ENCODE assay signal across 11 mouse cellular contexts in genomic region chr4:101240163-101240874, GRCm38 (mm10). TPM values are rescaled to one million over a fixed set of nuclear protein-coding genes. Genes with fewer than 3 reads are reported as not detected.
DNase-seq lines count a peak whose midpoint lies in the region; ATAC-seq lines count a peak whose summit lies in the region.
"Had no signal": no experiment of that assay in that cellular context is flagged by ENCODE, and none has a peak within 500 bp of the region (broad histone marks: within the 10 kb centered on the region; RNA-seq: fewer than 3 reads in every experiment).

No protein-coding gene starts in this region.

- no peaks in the 10 kb centered on the region for H3K27me3 ChIP-seq in heart, embryonic 14.5 days (ENCODE audit: control insufficient read depth, insufficient read depth, low read length)
- no peaks in the 10 kb centered on the region for H3K27me3 ChIP-seq in midbrain, embryonic 10.5 days (ENCODE audit: low read depth, poor library complexity, severe bottlenecking)
- no peaks in the 10 kb centered on the region for H3K27me3 ChIP-seq in midbrain, embryonic 11.5 days (ENCODE audit: control insufficient read depth, insufficient read depth, low read length)
- no peaks in the 10 kb centered on the region for H3K27me3 ChIP-seq in intestine, embryonic 14.5 days (replicated peaks; ENCODE audit: control insufficient read depth, insufficient read depth, low read length)
- H3K27me3 ChIP-seq in stomach, embryonic 14.5 days (ENCODE audit: control insufficient read depth, insufficient read depth, low read length) = no peaks in the 10 kb centered on the region
- H3K27me3 ChIP-seq: forebrain, embryonic 13.5 days had no signal

- H3K36me3 ChIP-seq in heart, embryonic 14.5 days (ENCODE audit: control insufficient read depth, insufficient read depth, low read length) = no peaks in the 10 kb centered on the region
- H3K36me3 ChIP-seq in midbrain, embryonic 10.5 days = no peaks in the 10 kb centered on the region
- no peaks in the 10 kb centered on the region for H3K36me3 ChIP-seq in midbrain, embryonic 11.5 days (ENCODE audit: control insufficient read depth, insufficient read depth, low read length)
- no peaks in the 10 kb centered on the region for H3K36me3 ChIP-seq in intestine, embryonic 14.5 days (ENCODE audit: control insufficient read depth, insufficient read depth, low read length)
- no peaks in the 10 kb centered on the region for H3K36me3 ChIP-seq in stomach, embryonic 14.5 days (ENCODE audit: control insufficient read depth, insufficient read depth, low read length)

- ATAC-seq in heart, embryonic 14.5 days (ENCODE audit: insufficient number of reproducible peaks, insufficient read depth, low FRiP score, low read depth) = peak; percentile 43; the same call in 1 of the 2 replicates
- no peak for ATAC-seq in midbrain, embryonic 11.5 days (ENCODE audit: low FRiP score)
- ATAC-seq in intestine, embryonic 14.5 days (replicated peaks; ENCODE audit: low FRiP score, low TSS enrichment, low read depth) = peak; percentile 55; the same call in 1 of the 2 replicates
- ATAC-seq in stomach, embryonic 14.5 days (ENCODE audit: insufficient number of reproducible peaks, insufficient read depth, low FRiP score, low read depth) = 0 out of 2 replicates have a peak, but pooled peaks have one; percentile 37
- ATAC-seq: forebrain, embryonic 13.5 days had no signal

- H3K9me3 ChIP-seq in heart, embryonic 14.5 days (ENCODE audit: control insufficient read depth, low read length) = no peaks in the 10 kb centered on the region
- no peaks in the 10 kb centered on the region for H3K9me3 ChIP-seq in midbrain, embryonic 10.5 days (replicated peaks)
- H3K9me3 ChIP-seq in midbrain, embryonic 11.5 days (ENCODE audit: control insufficient read depth, low read length) = no peaks in the 10 kb centered on the region
- H3K9me3 ChIP-seq in intestine, embryonic 14.5 days (ENCODE audit: control insufficient read depth, low read length) = no peaks in the 10 kb centered on the region
- no peaks in the 10 kb centered on the region for H3K9me3 ChIP-seq in stomach, embryonic 14.5 days (ENCODE audit: control insufficient read depth, low read depth, low read length)
- H3K9me3 ChIP-seq: forebrain, embryonic 13.5 days had no signal

- intact Hi-C loops in heart, postnatal 36 days (cut with DNase I) = no loop called here

- no peak overlapping the region for H3K4me2 ChIP-seq in heart, embryonic 14.5 days (ENCODE audit: low read length)
- H3K4me2 ChIP-seq in midbrain, embryonic 11.5 days = no peak overlapping the region
- H3K4me2 ChIP-seq in intestine, embryonic 14.5 days (ENCODE audit: low read length) = no peak overlapping the region
- no peak overlapping the region for H3K4me2 ChIP-seq in stomach, embryonic 14.5 days (replicated peaks; ENCODE audit: low read depth, low read length)
- H3K4me2 ChIP-seq: forebrain, embryonic 13.5 days had no signal

- DNase-seq in heart, postnatal 36 days = no peak
- no peak for DNase-seq in midbrain, embryonic 10.5 days (ENCODE audit: low spot score)
- no peak for DNase-seq in midbrain, embryonic 11.5 days (ENCODE audit: low spot score, missing footprints)
- DNase-seq in intestine, embryonic 14.5 days (ENCODE audit: low spot score) = peak; percentile 44
- no peak for DNase-seq in layer of hippocampus, adult 8-10 months (ENCODE audit: low spot score in 2 of 2)
- DNase-seq: cerebellum, adult 9-10 months; kidney, adult 8-10 months; lung, adult 18-20 months had no signal

- H3K4me1 ChIP-seq in heart, embryonic 14.5 days (ENCODE audit: control insufficient read depth in 2 of 2, insufficient read depth in 2 of 2, low read length in 2 of 2) = peaks cover 4 to 12% of the 10 kb centered on the region in 2 experiments; a peak in 3 of 4 replicates
- H3K4me1 ChIP-seq in midbrain, embryonic 10.5 days = 0 out of 2 replicates have a peak, but pooled peaks cover 5% of the 10 kb centered on the region
- no peaks in the 10 kb centered on the region for H3K4me1 ChIP-seq in midbrain, embryonic 11.5 days (ENCODE audit: control insufficient read depth, insufficient read depth, low read length)
- 0 out of 2 replicates have a peak, but pooled peaks cover 1% of the 10 kb centered on the region for H3K4me1 ChIP-seq in intestine, embryonic 14.5 days (replicated peaks; ENCODE audit: control insufficient read depth, insufficient read depth, low read length)
- H3K4me1 ChIP-seq in stomach, embryonic 14.5 days (ENCODE audit: control insufficient read depth, insufficient read depth, low read length) = peaks cover 2% of the 10 kb centered on the region; the same call in 1 of the 2 replicates
- H3K4me1 ChIP-seq: forebrain, embryonic 13.5 days had no signal

- H3K27ac ChIP-seq in heart, embryonic 14.5 days (replicated peaks in 1 of 2; ENCODE audit: control insufficient read depth in 1 of 2, insufficient read depth in 1 of 2, low read depth in 2 of 2, low read length in 2 of 2) = no peak overlapping the region
- peak overlapping the region; percentile 28; the same call in 1 of the 2 replicates for H3K27ac ChIP-seq in midbrain, embryonic 10.5 days (replicated peaks)
- no peak overlapping the region for H3K27ac ChIP-seq in midbrain, embryonic 11.5 days (ENCODE audit: low read depth, low read length)
- no peak overlapping the region for H3K27ac ChIP-seq in intestine, embryonic 14.5 days (ENCODE audit: low read depth)
- no peak overlapping the region for H3K27ac ChIP-seq in stomach, embryonic 14.5 days (ENCODE audit: low read length)
- H3K27ac ChIP-seq: forebrain, embryonic 13.5 days had no signal

- 83% methylated on average over 5 of the region's 5 CpGs for WGBS in heart, embryonic 14.5 days
- WGBS in midbrain, embryonic 10.5 days = 90% methylated on average over 5 of the region's 5 CpGs
- WGBS in midbrain, embryonic 11.5 days = 92% methylated on average over 5 of the region's 5 CpGs
- WGBS in intestine, embryonic 14.5 days = 88% methylated on average over 5 of the region's 5 CpGs
- 85% methylated on average over 5 of the region's 5 CpGs for WGBS in stomach, embryonic 14.5 days

- no peak overlapping the region for H3K4me3 ChIP-seq in heart, embryonic 14.5 days (ENCODE audit: control insufficient read depth in 1 of 2, insufficient read depth in 1 of 2, low read depth in 1 of 2, low read length in 2 of 2)
- H3K4me3 ChIP-seq in midbrain, embryonic 10.5 days = no peak overlapping the region
- no peak overlapping the region for H3K4me3 ChIP-seq in midbrain, embryonic 11.5 days (ENCODE audit: low read depth, low read length)
- H3K4me3 ChIP-seq in intestine, embryonic 14.5 days (ENCODE audit: low read depth, low read length) = no peak overlapping the region
- H3K4me3 ChIP-seq in stomach, embryonic 14.5 days (ENCODE audit: low read depth, low read length) = no peak overlapping the region
- H3K4me3 ChIP-seq: forebrain, embryonic 13.5 days had no signal

- no peak overlapping the region for H3K9ac ChIP-seq in heart, embryonic 14.5 days (ENCODE audit: low read length)
- H3K9ac ChIP-seq in midbrain, embryonic 11.5 days (ENCODE audit: low read length) = no peak overlapping the region
- H3K9ac ChIP-seq in intestine, embryonic 14.5 days (ENCODE audit: low read length) = no peak overlapping the region
- H3K9ac ChIP-seq in stomach, embryonic 14.5 days (replicated peaks; ENCODE audit: low read depth, low read length) = no peak overlapping the region
- H3K9ac ChIP-seq: forebrain, embryonic 13.5 days had no signal

RNA-seq across cellular contexts. Expression of gene Jak1, which starts 24.8 kb away (rescaled TPM):
- polyA plus RNA-seq in heart, embryonic 14.5 days (2014; fragmentation: Nextera tagmentation; extraction: Ambion mirVana) = 67.1 and 69.7 TPM in 2 replicates
- 10 to 100 TPM; 86.8 to 93.7 TPM for total RNA-seq in heart, postnatal 36 days (2021)
- polyA plus RNA-seq in midbrain, embryonic 10.5 days (2016; fragmentation: Nextera tagmentation; extraction: Ambion mirVana) = 42.3 and 48.6 TPM in 2 replicates
- polyA plus RNA-seq in midbrain, embryonic 11.5 days (2014; fragmentation: Nextera tagmentation; extraction: Ambion mirVana) = 52.2 and 58.2 TPM in 2 replicates
- 83.2 and 91.9 TPM in 2 replicates for polyA plus RNA-seq in intestine, embryonic 14.5 days (2014; fragmentation: Nextera tagmentation; extraction: Ambion mirVana)
- 108 and 135 TPM in 2 replicates for polyA plus RNA-seq in stomach, embryonic 14.5 days (2014; fragmentation: Nextera tagmentation; extraction: Ambion mirVana)
- total RNA-seq in layer of hippocampus, adult 8-10 months (2022) = 100 to 1,000 TPM; 118 to 133 (median 127) TPM
